Mouse (Mus musculus) cortical plate, adult 2 months (tissue): ENCODE measurements around the gene 6030408B16Rik.

ENCODE experiments used
- CTCF ChIP-seq: fragments of 200-500 bp; IDR thresholded peaks from 2 replicates; pipeline ENCODE4 v1.5.1; 2011; ENCODE audit warnings: mild to moderate bottlenecking, control low read depth, low read length; ENCODE audit not compliant: insufficient read depth; ENCODE audit errors: extremely low read depth
- POLR2A ChIP-seq: fragments of 200-500 bp; IDR thresholded peaks from 2 replicates; pipeline ENCODE4 v1.6.1; 2011; ENCODE audit warnings: mild to moderate bottlenecking, low read length, control low read depth; ENCODE audit not compliant: insufficient read depth; ENCODE audit errors: extremely low read depth

DNA sequence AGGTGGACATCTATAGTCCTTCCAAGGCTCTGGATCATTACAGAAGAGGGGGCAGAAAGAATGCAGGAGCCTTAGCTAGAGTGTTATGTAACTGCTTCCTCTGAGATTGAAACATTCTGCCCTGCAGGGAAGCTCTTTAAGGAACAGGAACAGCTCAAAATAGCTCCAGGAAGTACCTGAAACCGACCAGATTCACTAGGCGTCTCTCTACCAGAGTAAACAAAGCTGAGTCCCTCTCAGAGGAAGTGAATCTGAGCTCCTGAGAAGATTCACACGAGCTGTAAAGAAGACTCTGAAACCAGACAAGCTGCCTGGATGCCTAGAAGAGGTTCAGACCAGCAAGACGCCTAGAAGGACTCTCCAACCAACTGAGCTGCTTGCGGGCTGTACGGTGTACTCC lies 40.4 kb upstream of the 6030408B16Rik start:
- TF ChIP-seq POLR2A (no peak), CTCF (no peak)
